Mouse (Mus musculus): ENCODE measurements around the gene Zfyve1.

DNA sequence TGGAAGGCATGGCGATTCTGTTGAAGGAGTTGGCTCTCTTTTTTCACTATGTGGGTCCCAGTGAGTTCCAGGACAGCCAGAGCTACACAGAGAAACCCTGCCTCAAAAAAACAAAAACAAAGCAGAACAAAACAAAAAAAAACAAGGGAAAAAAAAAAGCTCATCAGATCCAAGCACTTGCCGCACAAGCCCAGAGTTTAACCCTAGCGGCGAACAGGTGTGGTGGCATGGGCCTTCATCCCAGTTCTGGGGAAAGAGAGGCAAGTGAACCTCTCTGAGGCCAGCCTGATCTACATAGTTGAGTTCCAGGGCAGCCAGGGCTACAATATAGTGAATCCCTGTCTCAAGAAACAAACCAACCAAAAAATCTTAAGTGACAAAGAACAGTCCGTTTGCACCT, 19.6 kb downstream of the Zfyve1 start:
- TF ChIP-seq CTCF (IDR thresholded peaks at IDR 0.05; ENCODE audit: low read depth): no peak
- TF ChIP-seq EP300 (IDR thresholded peaks at IDR 0.05; ENCODE audit: low read depth): no peak

Measured in heart, postnatal 0 days (tissue).